Mouse (Mus musculus): ENCODE measurements around the gene Msln.

Gene Msln

GRCm38 (mm10) chr17:25754241-25754640 lies at the start of gene Msln:
Msln (minus strand) TSS chr17:25754378.
- in situ Hi-C loops (cut with MboI, MseI): no loop called here

GRCm38 (mm10) chr17:25802825-25803517 lies 48.8 kb upstream of the Msln start:
- in situ Hi-C loops (cut with MboI, MseI): loop anchor here (5.0 kb wide), 1 partner anchor 36 kb away; no protein-coding TSS in a partner anchor

- in situ Hi-C loops (cut with MboI, MseI): loop anchor here (5.0 kb wide), 1 partner anchor 34 kb away; no protein-coding TSS in a partner anchor
Observed at GRCm38 (mm10) chr17:25801029-25801428, 46.9 kb upstream of the Msln start.

GRCm38 (mm10) chr17:25796951-25797369 lies 42.8 kb upstream of the Msln start, which contains the start of gene Metrn:
Metrn (minus strand) TSS chr17:25797136.
- in situ Hi-C loops (cut with MboI, MseI): loop anchor here in 1 of 2 experiments (5.0 kb wide), 1 partner anchor 65 kb away; no protein-coding TSS in a partner anchor

- in situ Hi-C loops (cut with MboI, MseI): loop anchor here in 1 of 2 experiments (5.0 kb wide), 1 partner anchor 64 kb away; no protein-coding TSS in a partner anchor
Observed at GRCm38 (mm10) chr17:25796211-25796771, 42.1 kb upstream of the Msln start.

GRCm38 (mm10) chr17:25795609-25796092 lies 41.5 kb upstream of the Msln start, which contains the start of gene AC134908.4:
AC134908.4 (minus strand) TSS chr17:25795659.
- in situ Hi-C loops (cut with MboI, MseI): loop anchor here in 1 of 2 experiments (5.0 kb wide), 1 partner anchor 63 kb away; no protein-coding TSS in a partner anchor

- in situ Hi-C loops (cut with MboI, MseI): loop anchor here in 1 of 2 experiments (5.0 kb wide), 1 partner anchor 63 kb away; no protein-coding TSS in a partner anchor
Observed at GRCm38 (mm10) chr17:25794998-25795397, 40.8 kb upstream of the Msln start.

GRCm38 (mm10) chr17:25794197-25794596 lies 40.0 kb upstream of the Msln start:
- in situ Hi-C loops (cut with MboI, MseI): no loop called here

- in situ Hi-C loops (cut with MboI, MseI): no loop called here
Observed at GRCm38 (mm10) chr17:25792615-25793014, 38.4 kb upstream of the Msln start, which contains the start of gene Fam173a. Fam173a (minus strand) TSS chr17:25792901.

GRCm38 (mm10) chr17:25791843-25792527 lies 37.8 kb upstream of the Msln start:
- in situ Hi-C loops (cut with MboI, MseI): no loop called here

- in situ Hi-C loops (cut with MboI, MseI): no loop called here
Observed at GRCm38 (mm10) chr17:25791320-25791842, 37.2 kb upstream of the Msln start.

GRCm38 (mm10) chr17:25786781-25787504 lies 32.8 kb upstream of the Msln start:
- in situ Hi-C loops (cut with MboI, MseI): no loop called here

- in situ Hi-C loops (cut with MboI, MseI): no loop called here
Observed at GRCm38 (mm10) chr17:25786280-25786679, 32.1 kb upstream of the Msln start, which contains the start of gene Ccdc78. Ccdc78 (plus strand) TSS chr17:25786580.

GRCm38 (mm10) chr17:25785281-25785745 lies 31.1 kb upstream of the Msln start, which contains the start of gene Haghl:
Haghl (minus strand) TSS chr17:25785673.
- in situ Hi-C loops (cut with MboI, MseI): no loop called here

GRCm38 (mm10) chr17:25783861-25784574 lies 29.8 kb upstream of the Msln start:
- in situ Hi-C loops (cut with MboI, MseI): no loop called here

- in situ Hi-C loops (cut with MboI, MseI): no loop called here
Observed at GRCm38 (mm10) chr17:25783086-25783485, 28.9 kb upstream of the Msln start.

- in situ Hi-C loops (cut with MboI, MseI): no loop called here
Observed at GRCm38 (mm10) chr17:25781339-25781738, 27.2 kb upstream of the Msln start.

GRCm38 (mm10) chr17:25777948-25778347 lies 23.8 kb upstream of the Msln start:
- in situ Hi-C loops (cut with MboI, MseI): no loop called here

- in situ Hi-C loops (cut with MboI, MseI): no loop called here
Observed at GRCm38 (mm10) chr17:25775318-25776062, 21.3 kb upstream of the Msln start.
